Mouse (Mus musculus): ENCODE data around the gene B3gnt6. TPM values are rescaled to one million over a fixed set of nuclear protein-coding genes. Genes with fewer than 3 reads are reported as not detected.
"Not testable (repeated sequence)": the region's sequence is repeated elsewhere in the genome, so short reads cannot be mapped to it uniquely, and the experiment has no call there.

B3gnt6 gene
- polyA plus RNA-seq, 1 experiment from 2014 or later, result 0.06 TPM

DNA sequence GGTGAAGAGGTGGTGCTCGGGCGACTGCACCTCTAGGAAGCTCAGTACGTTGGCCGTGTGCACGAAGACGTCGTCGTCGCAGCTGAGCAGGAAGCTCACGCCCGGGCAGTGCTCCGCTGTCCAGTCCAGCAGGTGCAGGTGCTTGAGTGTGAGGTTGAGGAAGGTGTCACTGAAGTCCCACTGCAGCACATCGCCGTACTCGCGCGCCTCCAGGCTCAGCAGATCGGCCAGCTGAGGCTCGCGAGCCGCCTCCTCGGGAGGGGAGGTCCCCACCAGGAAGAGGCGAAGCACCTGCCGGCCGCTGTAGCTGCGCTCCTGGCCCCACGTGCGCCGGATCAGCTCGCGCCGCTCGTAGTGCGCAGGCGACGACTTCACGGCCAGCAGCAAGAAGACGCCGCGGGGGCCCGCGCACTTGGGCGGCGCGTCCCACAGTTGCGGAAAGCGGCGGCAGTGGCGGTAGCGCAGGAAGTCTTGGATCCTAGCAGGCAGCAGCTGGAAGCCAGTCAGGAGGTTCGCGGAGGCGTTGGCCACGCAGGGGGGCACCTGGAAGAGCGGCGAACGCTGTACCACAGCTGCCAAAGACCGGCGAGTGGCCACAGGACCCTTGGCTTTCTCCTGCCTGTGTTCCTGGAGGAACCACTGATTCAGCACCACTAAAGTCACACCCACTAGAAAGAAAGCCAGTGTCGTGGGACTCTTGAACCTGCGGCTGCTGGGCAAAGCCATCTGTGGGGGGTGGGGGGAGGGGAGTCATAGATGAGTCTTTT lies 5.1 kb downstream of the B3gnt6 start:
- H3K27me3 ChIP-seq (ENCODE audit: control insufficient read depth, insufficient read depth, low read depth, low read length), result peaks cover 45% of the 10 kb centered on the region
- no peaks in the 10 kb centered on the region for H3K9me3 ChIP-seq (replicated peaks; ENCODE audit: control insufficient read depth, low read length)
- 2% methylated on average over 61 of the region's 61 CpGs for WGBS (ENCODE audit: insufficient replicate concordance)
- peak overlapping the region; percentile 50 for H3K4me2 ChIP-seq (ENCODE audit: low read depth, low read length)
- no peak overlapping the region for H3K9ac ChIP-seq (ENCODE audit: low read depth, low read length)
- no peak overlapping the region for H3K27ac ChIP-seq (ENCODE audit: low read length)
- peaks cover 17% of the 10 kb centered on the region for H3K4me1 ChIP-seq (ENCODE audit: control insufficient read depth, low read depth, low read length)
- ATAC-seq (ENCODE audit: low read depth), result no peak
- H3K36me3 ChIP-seq (ENCODE audit: control insufficient read depth, insufficient read depth), result no peaks in the 10 kb centered on the region
- peak overlapping the region; percentile 39 for H3K4me3 ChIP-seq (ENCODE audit: low read depth, low read length)

DNA sequence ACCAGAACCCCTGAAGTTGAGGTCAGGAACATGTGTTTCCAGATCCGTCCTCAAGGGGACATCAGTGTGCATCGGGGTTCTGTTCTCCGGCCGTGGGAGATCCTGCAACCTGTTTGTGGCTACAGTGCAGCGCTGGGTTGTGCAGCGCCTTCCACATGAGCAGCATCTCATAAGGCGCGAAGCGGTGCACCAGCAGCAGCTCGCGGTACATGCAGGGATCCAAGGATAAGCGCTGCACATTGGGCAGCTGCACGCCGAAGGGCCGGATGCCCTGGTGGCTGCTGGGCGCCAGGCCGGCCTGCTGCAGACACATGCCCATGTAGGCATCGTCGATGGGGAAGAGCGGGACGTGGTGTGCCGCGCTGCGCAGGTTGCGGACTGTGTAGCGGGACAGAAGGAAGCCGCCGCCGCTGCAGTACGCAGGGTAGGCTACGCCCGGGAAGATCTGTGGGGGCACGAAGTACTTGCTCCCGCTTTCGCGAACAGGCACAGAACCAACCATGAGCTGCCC lies 5.7 kb downstream of the B3gnt6 start:
- Histone ChIP-seq H3K36me3 (ENCODE audit: control insufficient read depth, insufficient read depth) (no peaks in the 10 kb centered on the region), H3K4me3 (ENCODE audit: low read depth, low read length) (peak overlapping the region; percentile 39), H3K9ac (ENCODE audit: low read depth, low read length) (no peak overlapping the region), H3K27me3 (ENCODE audit: control insufficient read depth, insufficient read depth, low read depth, low read length) (peaks cover 45% of the 10 kb centered on the region), H3K4me2 (ENCODE audit: low read depth, low read length) (peak overlapping the region; percentile 50), H3K9me3 (replicated peaks; ENCODE audit: control insufficient read depth, low read length) (no peaks in the 10 kb centered on the region), H3K4me1 (ENCODE audit: control insufficient read depth, low read depth, low read length) (peaks cover 17% of the 10 kb centered on the region), H3K27ac (ENCODE audit: low read length) (no peak overlapping the region)
- 4% methylated on average over 36 of the region's 36 CpGs for WGBS (ENCODE audit: insufficient replicate concordance)
- peak; percentile 26; the same call in 1 of the 2 replicates for ATAC-seq (ENCODE audit: low read depth)

DNA sequence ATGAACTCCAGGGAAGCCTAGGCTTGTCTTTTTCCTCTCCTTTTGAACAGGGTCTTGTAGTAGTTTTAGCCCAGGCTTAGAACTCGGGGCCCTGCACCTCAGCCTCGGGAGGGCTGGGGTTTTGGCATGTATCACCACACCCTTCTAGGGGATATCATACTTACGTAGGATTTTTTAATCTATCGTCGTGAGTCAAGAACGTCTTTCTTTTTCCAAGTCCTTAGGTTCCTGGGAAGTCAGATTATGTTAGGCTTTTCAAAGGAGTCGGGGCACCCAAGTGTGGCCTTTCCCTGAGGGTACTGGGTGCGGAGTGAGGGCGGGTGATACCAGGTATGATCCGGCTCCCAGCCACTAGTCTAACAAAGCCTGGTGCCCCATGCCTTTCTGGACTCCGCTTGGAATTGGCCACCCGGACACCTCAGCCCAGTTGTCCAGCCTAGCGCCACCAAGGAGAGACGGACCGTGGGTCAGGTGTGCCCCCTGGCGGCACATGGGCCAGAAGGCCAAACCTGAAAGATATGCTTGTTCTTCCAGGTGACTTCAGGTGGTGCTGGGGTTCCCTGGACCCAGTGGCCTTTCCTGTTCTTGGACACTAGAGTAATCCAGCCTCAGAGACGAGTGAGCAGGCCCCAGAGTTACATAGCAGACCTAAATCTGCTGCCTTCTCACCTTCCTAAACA lies 7.6 kb downstream of the B3gnt6 start:
- H3K4me1 ChIP-seq (ENCODE audit: control insufficient read depth, low read depth, low read length), result peaks cover 17% of the 10 kb centered on the region
- no peak overlapping the region for H3K27ac ChIP-seq (ENCODE audit: low read length)
- H3K9ac ChIP-seq (ENCODE audit: low read depth, low read length), result no peak overlapping the region
- no peak overlapping the region for H3K4me3 ChIP-seq (ENCODE audit: low read depth, low read length)
- ATAC-seq (ENCODE audit: low read depth), result peak; percentile 22; the same call in 1 of the 2 replicates
- no peaks in the 10 kb centered on the region for H3K9me3 ChIP-seq (replicated peaks; ENCODE audit: control insufficient read depth, low read length)
- WGBS (ENCODE audit: insufficient replicate concordance), result 53% methylated on average over 17 of the region's 17 CpGs
- no peaks in the 10 kb centered on the region for H3K36me3 ChIP-seq (ENCODE audit: control insufficient read depth, insufficient read depth)
- no peak overlapping the region for H3K4me2 ChIP-seq (ENCODE audit: low read depth, low read length)
- peaks cover 45% of the 10 kb centered on the region for H3K27me3 ChIP-seq (ENCODE audit: control insufficient read depth, insufficient read depth, low read depth, low read length)

DNA sequence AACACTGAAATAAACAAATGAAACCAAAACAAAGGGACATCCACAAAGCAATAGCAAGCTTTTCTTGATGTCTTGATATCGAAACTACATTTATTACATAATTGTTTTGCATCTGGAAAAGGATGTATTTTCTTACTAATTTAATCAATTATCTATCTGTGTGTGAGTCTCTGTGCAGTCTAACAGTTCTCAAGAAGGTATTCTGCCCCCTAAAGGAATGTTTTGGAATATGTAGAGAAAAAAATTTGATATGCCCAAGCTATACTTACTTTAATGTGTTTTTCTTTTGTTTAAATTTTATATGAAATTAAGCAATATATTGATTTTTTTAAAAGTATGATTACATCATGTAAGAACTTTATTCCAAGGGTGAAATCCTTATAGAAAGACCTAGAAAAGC lies 8.7 kb downstream of the B3gnt6 start:
- WGBS (ENCODE audit: insufficient replicate concordance), result 54% methylated on average over 1 of the region's 1 CpGs
- Histone ChIP-seq H3K9ac (ENCODE audit: low read depth, low read length) (no peak overlapping the region), H3K27me3 (ENCODE audit: control insufficient read depth, insufficient read depth, low read depth, low read length) (peaks cover 37% of the 10 kb centered on the region), H3K4me2 (ENCODE audit: low read depth, low read length) (no peak overlapping the region), H3K36me3 (ENCODE audit: control insufficient read depth, insufficient read depth) (no peaks in the 10 kb centered on the region), H3K27ac (ENCODE audit: low read length) (no peak overlapping the region), H3K4me3 (ENCODE audit: low read depth, low read length) (no peak overlapping the region), H3K9me3 (replicated peaks; ENCODE audit: control insufficient read depth, low read length) (no peaks in the 10 kb centered on the region), H3K4me1 (ENCODE audit: control insufficient read depth, low read depth, low read length) (peaks cover 17% of the 10 kb centered on the region)
- ATAC-seq (ENCODE audit: low read depth), result no peak

DNA sequence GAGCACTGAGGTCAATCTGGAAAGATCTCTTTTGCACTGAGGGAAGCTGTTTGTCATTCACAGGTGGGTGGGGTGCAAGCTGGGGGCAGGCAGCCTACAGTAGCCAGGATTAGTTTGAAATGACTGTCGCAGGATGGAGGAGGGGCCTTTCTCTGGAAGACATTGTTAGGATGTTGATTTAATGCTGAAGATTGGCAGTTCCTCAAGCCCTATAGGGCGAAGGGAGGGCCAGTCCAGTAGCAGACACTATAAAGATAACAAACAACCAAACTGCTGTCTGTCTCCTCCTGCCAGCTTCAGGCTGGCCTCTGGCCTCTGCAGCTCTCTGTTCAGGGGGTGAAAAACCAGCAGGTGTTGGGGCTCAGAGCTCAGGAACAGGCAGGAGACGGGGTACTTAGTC lies 9.5 kb downstream of the B3gnt6 start:
- peaks cover 29% of the 10 kb centered on the region for H3K27me3 ChIP-seq (ENCODE audit: control insufficient read depth, insufficient read depth, low read depth, low read length)
- H3K4me2 ChIP-seq (ENCODE audit: low read depth, low read length), result no peak overlapping the region
- no peak overlapping the region for H3K4me3 ChIP-seq (ENCODE audit: low read depth, low read length)
- no peak overlapping the region for H3K9ac ChIP-seq (ENCODE audit: low read depth, low read length)
- no peaks in the 10 kb centered on the region for H3K36me3 ChIP-seq (ENCODE audit: control insufficient read depth, insufficient read depth)
- peaks cover 17% of the 10 kb centered on the region for H3K4me1 ChIP-seq (ENCODE audit: control insufficient read depth, low read depth, low read length)
- WGBS (ENCODE audit: insufficient replicate concordance), result 21% methylated on average over 3 of the region's 3 CpGs
- H3K27ac ChIP-seq (ENCODE audit: low read length), result no peak overlapping the region
- ATAC-seq (ENCODE audit: low read depth), result no peak; the same call in 1 of the 2 replicates
- no peaks in the 10 kb centered on the region for H3K9me3 ChIP-seq (replicated peaks; ENCODE audit: control insufficient read depth, low read length)

DNA sequence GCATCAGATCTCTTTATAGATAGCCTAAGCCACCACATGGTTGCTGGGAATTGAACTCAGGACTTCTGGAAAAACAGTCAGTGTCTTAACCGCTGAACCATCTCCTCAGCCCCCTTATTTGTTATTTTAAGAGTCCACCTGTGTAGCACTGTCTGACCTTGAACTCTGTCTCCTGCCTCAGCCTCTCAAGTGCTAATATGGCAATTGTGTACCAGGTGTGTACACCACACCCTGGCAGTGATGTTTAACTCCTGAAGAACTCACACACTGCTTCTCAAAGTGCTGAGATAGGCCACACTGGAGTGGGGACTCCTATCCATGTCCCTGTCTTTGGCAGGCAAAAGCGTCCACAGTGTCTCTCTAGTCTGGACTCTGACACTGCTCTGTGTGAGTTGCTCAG lies 10.6 kb downstream of the B3gnt6 start:
- Histone ChIP-seq H3K4me2 (ENCODE audit: low read depth, low read length) (no peak overlapping the region), H3K9me3 (replicated peaks; ENCODE audit: control insufficient read depth, low read length) (no peaks in the 10 kb centered on the region), H3K36me3 (ENCODE audit: control insufficient read depth, insufficient read depth) (no peaks in the 10 kb centered on the region), H3K27ac (ENCODE audit: low read length) (no peak overlapping the region), H3K4me1 (ENCODE audit: control insufficient read depth, low read depth, low read length) (peaks cover 10% of the 10 kb centered on the region), H3K4me3 (ENCODE audit: low read depth, low read length) (no peak overlapping the region), H3K27me3 (ENCODE audit: control insufficient read depth, insufficient read depth, low read depth, low read length) (peaks cover 18% of the 10 kb centered on the region), H3K9ac (ENCODE audit: low read depth, low read length) (no peak overlapping the region)
- WGBS (ENCODE audit: insufficient replicate concordance), result 77% methylated on average over 2 of the region's 2 CpGs
- ATAC-seq (ENCODE audit: low read depth), result no peak

DNA sequence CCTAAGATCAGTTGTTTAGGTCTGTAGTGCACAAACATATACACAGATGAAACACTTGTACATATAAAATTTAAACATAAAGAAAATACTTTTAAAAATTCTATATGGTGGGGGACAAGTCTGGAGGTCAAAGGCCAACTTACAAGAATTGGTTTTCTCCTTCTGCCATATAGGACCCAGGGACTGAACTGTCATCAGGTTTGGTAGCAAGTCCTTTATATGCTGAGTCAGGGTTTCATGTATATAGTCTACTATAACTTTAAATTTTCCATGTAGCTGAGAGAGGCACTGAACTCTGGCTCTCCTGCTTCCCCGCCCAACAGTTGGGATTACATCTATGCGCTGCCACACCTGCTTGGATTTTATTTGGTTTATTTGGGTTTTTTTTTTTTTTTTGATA lies 11.0 kb downstream of the B3gnt6 start:
- Histone ChIP-seq H3K27ac (ENCODE audit: low read length) (no peak overlapping the region), H3K9me3 (replicated peaks; ENCODE audit: control insufficient read depth, low read length) (no peaks in the 10 kb centered on the region), H3K4me2 (ENCODE audit: low read depth, low read length) (no peak overlapping the region), H3K36me3 (ENCODE audit: control insufficient read depth, insufficient read depth) (no peaks in the 10 kb centered on the region), H3K4me1 (ENCODE audit: control insufficient read depth, low read depth, low read length) (peaks cover 6% of the 10 kb centered on the region), H3K4me3 (ENCODE audit: low read depth, low read length) (no peak overlapping the region), H3K9ac (ENCODE audit: low read depth, low read length) (no peak overlapping the region), H3K27me3 (ENCODE audit: control insufficient read depth, insufficient read depth, low read depth, low read length) (peaks cover 14% of the 10 kb centered on the region)
- ATAC-seq (ENCODE audit: low read depth), result no peak
- WGBS (ENCODE audit: insufficient replicate concordance), result 92% methylated on average over 2 of the region's 2 CpGs

DNA sequence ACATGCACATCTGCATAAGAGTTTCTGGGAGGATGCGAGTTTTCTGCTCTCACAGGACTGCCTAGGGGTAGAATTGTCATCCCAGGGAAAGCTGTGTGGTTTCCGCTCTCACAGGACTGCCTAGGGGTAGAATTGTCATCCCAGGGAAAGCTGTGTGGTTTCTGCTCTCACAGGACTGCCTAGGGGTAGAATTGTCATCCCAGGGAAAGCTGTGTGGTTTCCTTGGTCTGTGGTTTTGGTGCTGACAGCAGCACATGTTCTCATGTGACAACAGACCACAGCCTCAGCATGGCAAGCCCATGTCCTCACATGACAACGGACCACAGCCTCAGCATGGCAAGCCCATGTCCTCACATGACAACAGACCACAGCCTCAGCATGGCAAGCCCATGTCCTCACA lies 11.9 kb downstream of the B3gnt6 start:
- H3K9ac ChIP-seq (ENCODE audit: low read depth, low read length); H3K27ac ChIP-seq (ENCODE audit: low read length); H3K4me2 ChIP-seq (ENCODE audit: low read depth, low read length); H3K36me3 ChIP-seq (ENCODE audit: control insufficient read depth, insufficient read depth); H3K4me3 ChIP-seq (ENCODE audit: low read depth, low read length); H3K27me3 ChIP-seq (ENCODE audit: control insufficient read depth, insufficient read depth, low read depth, low read length); ATAC-seq (ENCODE audit: low read depth); H3K9me3 ChIP-seq (replicated peaks; ENCODE audit: control insufficient read depth, low read length); H3K4me1 ChIP-seq (ENCODE audit: control insufficient read depth, low read depth, low read length): not testable (repeated sequence)
- 38% methylated on average over 3 of the region's 3 CpGs for WGBS (ENCODE audit: insufficient replicate concordance)

DNA sequence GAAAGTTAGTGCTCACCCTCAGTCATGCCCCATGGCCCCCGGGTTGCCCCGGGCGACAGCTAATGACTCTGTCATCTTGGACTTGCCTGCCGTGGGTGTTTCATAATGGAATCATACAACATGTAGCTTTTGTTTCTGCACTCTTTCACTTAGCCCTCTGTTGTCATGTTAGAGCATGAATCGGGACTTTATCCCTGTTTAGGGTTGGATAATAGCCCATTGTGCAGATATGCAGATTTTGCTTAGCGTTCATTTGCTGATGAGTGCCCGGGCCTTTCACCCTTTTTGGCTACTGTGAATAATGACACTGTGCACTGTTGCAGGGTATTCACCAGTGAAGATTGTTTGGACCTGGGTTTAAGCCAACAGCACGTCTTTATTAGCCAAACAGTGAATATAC lies 12.6 kb downstream of the B3gnt6 start:
- WGBS (ENCODE audit: insufficient replicate concordance), result 70% methylated on average over 8 of the region's 8 CpGs
- H3K4me2 ChIP-seq (ENCODE audit: low read depth, low read length), result no peak overlapping the region
- peaks cover 6% of the 10 kb centered on the region for H3K4me1 ChIP-seq (ENCODE audit: control insufficient read depth, low read depth, low read length)
- H3K9ac ChIP-seq (ENCODE audit: low read depth, low read length), result no peak overlapping the region
- no peaks in the 10 kb centered on the region for H3K9me3 ChIP-seq (replicated peaks; ENCODE audit: control insufficient read depth, low read length)
- ATAC-seq (ENCODE audit: low read depth), result no peak
- no peak overlapping the region for H3K4me3 ChIP-seq (ENCODE audit: low read depth, low read length)
- H3K36me3 ChIP-seq (ENCODE audit: control insufficient read depth, insufficient read depth), result no peaks in the 10 kb centered on the region
- no peaks in the 10 kb centered on the region for H3K27me3 ChIP-seq (ENCODE audit: control insufficient read depth, insufficient read depth, low read depth, low read length)
- H3K27ac ChIP-seq (ENCODE audit: low read length), result no peak overlapping the region
